Mouse (Mus musculus) heart, adult 11 months (tissue): ENCODE results near the gene Btbd19.
A peak's percentile ranks its signal among the peaks of the same experiment; 100 is the strongest.

Experiments used
- DNase-seq: peaks from one replicate; pipeline ENCODE4 v3.0.0; 2022

Gene Btbd19

GRCm38 (mm10) chr4:117133817-117134600, 8.5 kb upstream of the Btbd19 start, which contains the start of gene Plk3:
Gene Plk3 (minus strand): TSS chr4:117133963.
- peak; percentile 100 for DNase-seq

GRCm38 (mm10) chr4:117133366-117133796, 7.9 kb upstream of the Btbd19 start:
- no peak for DNase-seq

GRCm38 (mm10) chr4:117132794-117133143, 7.2 kb upstream of the Btbd19 start:
- DNase-seq, result peak; percentile 93

- DNase-seq, result peak; percentile 93
Observed at GRCm38 (mm10) chr4:117131890-117132793, 6.6 kb upstream of the Btbd19 start.

- DNase-seq, result no peak
Observed at GRCm38 (mm10) chr4:117131198-117131597, 5.7 kb upstream of the Btbd19 start.

GRCm38 (mm10) chr4:117130790-117131189, 5.3 kb upstream of the Btbd19 start:
- DNase-seq, result no peak

- peak; percentile 94 for DNase-seq
Observed at GRCm38 (mm10) chr4:117127991-117128686, 2.6 kb upstream of the Btbd19 start.

- peak; percentile 95 for DNase-seq
Observed at GRCm38 (mm10) chr4:117126675-117127290, 1.3 kb upstream of the Btbd19 start, which contains the start of gene Tctex1d4. Gene Tctex1d4 (plus strand): TSS chr4:117126794.

- DNase-seq, result peak; percentile 100
Observed at GRCm38 (mm10) chr4:117125910-117126674, 567 bp upstream of the Btbd19 start.

GRCm38 (mm10) chr4:117124518-117125347, 792 bp downstream of the Btbd19 start:
- DNase-seq, result peak; percentile 98

GRCm38 (mm10) chr4:117124218-117124517, 1.4 kb downstream of the Btbd19 start:
- DNase-seq, result peak; percentile 91

GRCm38 (mm10) chr4:117123546-117124217, 1.8 kb downstream of the Btbd19 start:
- peak; percentile 91 for DNase-seq

- peak; percentile 95 for DNase-seq
Observed at GRCm38 (mm10) chr4:117122209-117122608, 3.3 kb downstream of the Btbd19 start.

GRCm38 (mm10) chr4:117120445-117121414, 4.8 kb downstream of the Btbd19 start:
- DNase-seq, result peak; percentile 100

- no peak for DNase-seq
Observed at GRCm38 (mm10) chr4:117120052-117120444, 5.5 kb downstream of the Btbd19 start.

- DNase-seq, result no peak
Observed at GRCm38 (mm10) chr4:117119636-117120035, 5.9 kb downstream of the Btbd19 start.

- DNase-seq, result no peak
Observed at GRCm38 (mm10) chr4:117117931-117118330, 7.6 kb downstream of the Btbd19 start.

- no peak for DNase-seq
Observed at GRCm38 (mm10) chr4:117115592-117115991, 9.9 kb downstream of the Btbd19 start.

GRCm38 (mm10) chr4:117113237-117113636, 12.3 kb downstream of the Btbd19 start:
- DNase-seq, result no peak
